8 mouse cellular contexts compared by ENCODE assay signal in genomic region chr10:62339211-62340094, GRCm38 (mm10). TPM values are rescaled to one million over a fixed set of nuclear protein-coding genes. Genes with fewer than 3 reads are reported as not detected.
DNase-seq lines count a peak whose midpoint lies in the region; ATAC-seq and TF ChIP-seq lines count a peak whose summit lies in the region.

No protein-coding gene starts in this region.

- H3K79me2 ChIP-seq in myocyte (ENCODE audit: control insufficient read depth, insufficient read depth), result peaks cover 37% of the 10 kb centered on the region

- H3K36me3 ChIP-seq in testis, adult 2 months (ENCODE audit: control insufficient read depth, insufficient read depth, low read length), result no peaks in the 10 kb centered on the region
- H3K36me3 ChIP-seq in intestine, postnatal 0 days (ENCODE audit: control insufficient read depth, insufficient read depth), result no peaks in the 10 kb centered on the region
- no peaks in the 10 kb centered on the region for H3K36me3 ChIP-seq in liver, embryonic 11.5 days (ENCODE audit: control insufficient read depth, insufficient read depth, low read length)
- no peaks in the 10 kb centered on the region for H3K36me3 ChIP-seq in myocyte (ENCODE audit: control insufficient read depth, insufficient read depth)

- no peaks in the 10 kb centered on the region for H3K27me3 ChIP-seq in testis, adult 2 months (ENCODE audit: control insufficient read depth, insufficient read depth, low read length)
- H3K27me3 ChIP-seq in intestine, postnatal 0 days (replicated peaks; ENCODE audit: control insufficient read depth, insufficient read depth, low read length), result peaks cover 5% of the 10 kb centered on the region
- no peaks in the 10 kb centered on the region for H3K27me3 ChIP-seq in liver, embryonic 11.5 days (replicated peaks; ENCODE audit: control insufficient read depth, insufficient read depth, low read length)
- no peaks in the 10 kb centered on the region for H3K27me3 ChIP-seq in myocyte (ENCODE audit: control insufficient read depth, insufficient read depth, insufficient read length)

- H3K9ac ChIP-seq in intestine, postnatal 0 days (ENCODE audit: low read depth, low read length), result peak overlapping the region; percentile 32
- H3K9ac ChIP-seq in liver, embryonic 11.5 days (ENCODE audit: low read depth, low read length), result peak overlapping the region; percentile 32

- H3ac ChIP-seq in myocyte (ENCODE audit: control insufficient read depth, insufficient read length), result peak overlapping the region; percentile 1

- 9% methylated on average over 45 of the region's 45 CpGs for WGBS in intestine, postnatal 0 days
- WGBS in liver, embryonic 11.5 days, result 5% methylated on average over 45 of the region's 45 CpGs

- peak; percentile 40 for ATAC-seq in granulocyte monocyte progenitor cell, adult 5-6 weeks (replicated peaks; ENCODE audit: poor library complexity, severe bottlenecking)
- peak; percentile 20; the same call in 1 of the 2 replicates for ATAC-seq in intestine, postnatal 0 days
- ATAC-seq in liver, embryonic 11.5 days (replicated peaks; ENCODE audit: low FRiP score), result peak; percentile 10; the same call in 1 of the 2 replicates

- TF ChIP-seq POLR2A in testis, adult 2 months (IDR thresholded peaks at IDR 0.05; ENCODE audit: control insufficient read depth, low read depth, low read length), result no peak
- TF ChIP-seq POLR2A in cortical plate, adult 2 months (IDR thresholded peaks at IDR 0.05; ENCODE audit: extremely low read depth, insufficient read depth, low read length), result no peak
- no peak for TF ChIP-seq POLR2A in myocyte (IDR thresholded peaks at IDR 0.05; ENCODE audit: insufficient read length, low read depth)

- H3K27ac ChIP-seq in testis, adult 2 months (ENCODE audit: control insufficient read depth, insufficient read depth, low read depth, low read length), result peak overlapping the region; percentile 45; the same call in 1 of the 2 replicates
- peak overlapping the region; percentile 72 for H3K27ac ChIP-seq in cortical plate, adult 2 months (ENCODE audit: insufficient read depth, low read length)
- peak overlapping the region; percentile 66 for H3K27ac ChIP-seq in intestine, postnatal 0 days (ENCODE audit: low read depth, low read length)
- H3K27ac ChIP-seq in liver, embryonic 11.5 days (ENCODE audit: low read depth, low read length), result peak overlapping the region; percentile 90; the same call in 1 of the 2 replicates

- peaks cover 14% of the 10 kb centered on the region for H3K4me1 ChIP-seq in testis, adult 2 months (ENCODE audit: control insufficient read depth, insufficient read depth, low read length)
- peaks cover 3% of the 10 kb centered on the region for H3K4me1 ChIP-seq in cortical plate, adult 2 months (ENCODE audit: control insufficient read depth, insufficient read depth, low read length)
- H3K4me1 ChIP-seq in intestine, postnatal 0 days (replicated peaks; ENCODE audit: control insufficient read depth, insufficient read depth, low read length), result no peaks in the 10 kb centered on the region
- H3K4me1 ChIP-seq in liver, embryonic 11.5 days (replicated peaks; ENCODE audit: control insufficient read depth, insufficient read depth, low read length), result peaks cover 71% of the 10 kb centered on the region

- TF ChIP-seq CTCF in testis, adult 2 months (IDR thresholded peaks at IDR 0.05; ENCODE audit: control insufficient read depth, insufficient read depth, insufficient replicate concordance, low read depth, low read length), result no peak
- no peak for TF ChIP-seq CTCF in cortical plate, adult 2 months (IDR thresholded peaks at IDR 0.05; ENCODE audit: extremely low read depth, insufficient read depth, low read length)
- TF ChIP-seq CTCF in intestine, postnatal 0 days (IDR thresholded peaks at IDR 0.05; ENCODE audit: low read depth), result 0 out of 2 replicates have a peak, but pooled peaks have one; percentile 13

- no peaks in the 10 kb centered on the region for H3K9me3 ChIP-seq in intestine, postnatal 0 days (ENCODE audit: control insufficient read depth)
- H3K9me3 ChIP-seq in liver, embryonic 11.5 days (ENCODE audit: control insufficient read depth, low read length), result no peaks in the 10 kb centered on the region

- DNase-seq in testis, postnatal 14 days (ENCODE audit: low spot score), result no peak
- DNase-seq in liver, embryonic 11.5 days (ENCODE audit: low spot score), result peak; percentile 49
- DNase-seq in thymus, postnatal 10 days (ENCODE audit: low spot score in 2 of 2), result peak; percentile 69 to 70

- H3K4me3 ChIP-seq in testis, adult 2 months (ENCODE audit: control insufficient read depth, low read depth, low read length), result peak overlapping the region; percentile 96
- peak overlapping the region; percentile 53 for H3K4me3 ChIP-seq in cortical plate, adult 2 months (ENCODE audit: insufficient read depth, low read length)
- peak overlapping the region; percentile 68 for H3K4me3 ChIP-seq in intestine, postnatal 0 days (ENCODE audit: low read depth, low read length)
- peak overlapping the region; percentile 48 for H3K4me3 ChIP-seq in liver, embryonic 11.5 days (ENCODE audit: low read depth, low read length)
- peak overlapping the region; percentile 76 for H3K4me3 ChIP-seq in myocyte

- H3K4me2 ChIP-seq in intestine, postnatal 0 days (replicated peaks; ENCODE audit: low read depth), result peak overlapping the region; percentile 76
- peak overlapping the region; percentile 75 for H3K4me2 ChIP-seq in liver, embryonic 11.5 days
- peak overlapping the region; percentile 93 for H3K4me2 ChIP-seq in myocyte (ENCODE audit: low read depth)

TF ChIP-seq in myocyte, 11 proteins besides CTCF, POLR2A, EP300 and RAD21:
- TF ChIP-seq REST (IDR thresholded peaks at IDR 0.05; ENCODE audit: insufficient read depth, insufficient read length) (no peak), MYOD1 (IDR thresholded peaks at IDR 0.05; ENCODE audit: control insufficient read depth in 1 of 3, insufficient read length in 2 of 3, low read depth in 2 of 3) (peak; percentile 81 to 84 (median 84)), TCF12 (IDR thresholded peaks at IDR 0.05; ENCODE audit: insufficient read depth, poor library complexity, severe bottlenecking) (peak; percentile 55), MYOG (IDR thresholded peaks at IDR 0.05; ENCODE audit: control insufficient read depth in 1 of 3, insufficient read depth in 1 of 3, insufficient read length in 2 of 3, low read depth in 2 of 3) (peak; percentile 58 to 86 (median 76)), E2F4 (IDR thresholded peaks at IDR 0.05; ENCODE audit: insufficient read depth) (no peak), SRF (IDR thresholded peaks at IDR 0.05; ENCODE audit: control insufficient read depth, insufficient read length, low read depth) (peak; percentile 96), TCF3 (IDR thresholded peaks at IDR 0.05; ENCODE audit: insufficient read length, low read depth) (peak; percentile 52), USF1 (IDR thresholded peaks at IDR 0.05; ENCODE audit: low read depth) (no peak), MAX (IDR thresholded peaks at IDR 0.05; ENCODE audit: low read depth) (no peak)
TF ChIP-seq in myocyte: peak in this region for 5.

RNA-seq across cellular contexts. Expression of gene Hk1, which starts 40.3 kb away (rescaled TPM):
- polyA plus RNA-seq in testis, adult 2 months (2012; rRNA removed), result 853 and 878 TPM in 2 replicates
- polyA plus RNA-seq in cortical plate, adult 2 months (2012; rRNA removed), result 223 and 232 TPM in 2 replicates
- total RNA-seq in granulocyte monocyte progenitor cell, adult 5-6 weeks (2014; fragmentation: Nextera tagmentation), result 46.4 and 67.3 TPM in 2 replicates
- 72.6 and 73.2 TPM in 2 replicates for total RNA-seq in granulocyte monocyte progenitor cell, adult 5-6 weeks (2017)
- 10.1 and 11.1 TPM in 2 replicates for polyA plus RNA-seq in intestine, postnatal 0 days (2015; fragmentation: Nextera tagmentation; extraction: Ambion mirVana)
- polyA plus RNA-seq in liver, embryonic 11.5 days (2014; fragmentation: Nextera tagmentation; extraction: Ambion mirVana), result 123 and 141 TPM in 2 replicates
- 103 TPM for polyA plus RNA-seq in myocyte (2012; fragmentation: generic; extraction: Trizol)
